Mouse (Mus musculus) lung, embryonic 15.5 days (tissue): ENCODE data around the gene Tmem123. TPM values are rescaled to one million over a fixed set of nuclear protein-coding genes. Genes with fewer than 3 reads are reported as not detected.

ENCODE experiments used
- ATAC-seq: fragments of 200-750 bp; cut with Nextera tagmentation; 2 replicates; pipeline ENCODE4 v1.8.0; 2017; ENCODE audit warnings: moderate number of reproducible peaks, borderline replicate concordance; ENCODE audit not compliant: low FRiP score, low TSS enrichment; ENCODE audit errors: extremely low read depth
- H3K27ac ChIP-seq: fragments of 300-500 bp; sonication (generic); 2 replicates; pipeline ENCODE4 v1.5.1; 2015; ENCODE audit warnings: moderate library complexity, mild to moderate bottlenecking, inconsistent platforms
- H3K27me3 ChIP-seq: fragments of 300-500 bp; sonication (generic); 2 replicates; pipeline ENCODE4 v1.6.1; 2015; ENCODE audit warnings: inconsistent platforms
- H3K36me3 ChIP-seq: fragments of 300-500 bp; sonication (generic); 2 replicates; pipeline ENCODE4 v1.6.1; 2015; ENCODE audit warnings: inconsistent platforms
- H3K4me1 ChIP-seq: fragments of 300-500 bp; sonication (generic); 2 replicates; pipeline ENCODE4 v1.6.1; 2015; ENCODE audit warnings: inconsistent platforms
- H3K4me2 ChIP-seq: fragments of 300-500 bp; sonication (generic); 2 replicates; pipeline ENCODE4 v1.6.1; 2015; ENCODE audit warnings: inconsistent platforms, mild to moderate bottlenecking, moderate library complexity
- H3K4me3 ChIP-seq: fragments of 300-500 bp; sonication (generic); 2 replicates; pipeline ENCODE4 v1.5.1; 2015; ENCODE audit warnings: mild to moderate bottlenecking, inconsistent platforms
- H3K9ac ChIP-seq: fragments of 300-500 bp; sonication (generic); 2 replicates; pipeline ENCODE4 v1.6.1; 2015; ENCODE audit warnings: inconsistent platforms
- H3K9me3 ChIP-seq: fragments of 300-500 bp; sonication (generic); 2 replicates; pipeline ENCODE4 v1.6.1; 2016; ENCODE audit warnings: inconsistent platforms
- WGBS: fragments of 180-500 bp; shearing (Covaris S2); methylation state at CpG from one replicate; pipeline ENCODE4 v1.1.7; 2015; 5-methylcytosine and 5-hydroxymethylcytosine counted together
- polyA plus RNA-seq: library from polyadenylated mRNA; unstranded; fragments of >200 nt; fragmentation: Nextera tagmentation; extraction: Ambion mirVana; gene quantifications from 2 replicates; pipeline ENCODE4 v1.2.1, GENCODE M21; 2015

Tmem123 gene
- polyA plus RNA-seq, 1 experiment from 2014 or later: 131 TPM

- ATAC-seq: no peak
- Histone ChIP-seq H3K9me3 (no peaks in the 10 kb centered on the region), H3K4me2 (no peak overlapping the region), H3K36me3 (peaks cover 8% of the 10 kb centered on the region; the same call in 1 of the 2 replicates), H3K27ac (no peak overlapping the region), H3K4me1 (no peaks in the 10 kb centered on the region), H3K4me3 (no peak overlapping the region), H3K9ac (no peak overlapping the region), H3K27me3 (no peaks in the 10 kb centered on the region)
- WGBS: 66% methylated on average over 1 of the region's 1 CpGs
Measured at GRCm38 (mm10) chr9:7777652-7778051, 13.8 kb downstream of the Tmem123 start.

- Histone ChIP-seq H3K9ac (no peak overlapping the region), H3K27me3 (no peaks in the 10 kb centered on the region), H3K4me3 (no peak overlapping the region), H3K27ac (no peak overlapping the region), H3K9me3 (no peaks in the 10 kb centered on the region), H3K4me1 (no peaks in the 10 kb centered on the region), H3K36me3 (peaks cover 2% of the 10 kb centered on the region; the same call in 1 of the 2 replicates), H3K4me2 (no peak overlapping the region)
- no peak for ATAC-seq
- 79% methylated on average over 7 of the region's 7 CpGs for WGBS
Measured at GRCm38 (mm10) chr9:7778771-7779170, 14.9 kb downstream of the Tmem123 start.

DNA sequence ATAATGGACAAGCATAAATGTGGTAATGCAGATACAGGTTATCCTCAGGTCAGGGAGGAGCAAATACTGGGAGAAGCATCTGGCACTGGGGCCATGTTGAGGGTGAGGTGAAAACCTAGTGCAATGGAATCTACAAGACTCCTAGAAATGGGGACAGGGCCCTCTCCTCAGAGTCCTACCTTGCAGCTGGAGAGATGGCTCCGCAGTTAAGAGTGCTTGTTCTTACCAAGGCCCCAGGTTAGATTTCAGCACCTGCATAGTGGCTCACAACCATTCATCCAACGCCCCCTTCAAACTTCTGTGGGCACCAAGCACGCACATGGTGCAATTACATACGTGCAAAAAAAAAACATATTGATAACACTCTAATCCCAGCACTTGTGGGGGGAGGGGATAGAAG, 15.9 kb downstream of the Tmem123 start:
- Histone ChIP-seq H3K4me3 (no peak overlapping the region), H3K4me1 (no peaks in the 10 kb centered on the region), H3K4me2 (no peak overlapping the region), H3K9me3 (no peaks in the 10 kb centered on the region), H3K27ac (no peak overlapping the region), H3K36me3 (peaks cover 2% of the 10 kb centered on the region; the same call in 1 of the 2 replicates), H3K27me3 (no peaks in the 10 kb centered on the region), H3K9ac (no peak overlapping the region)
- no peak for ATAC-seq
- 90% methylated on average over 4 of the region's 4 CpGs for WGBS

DNA sequence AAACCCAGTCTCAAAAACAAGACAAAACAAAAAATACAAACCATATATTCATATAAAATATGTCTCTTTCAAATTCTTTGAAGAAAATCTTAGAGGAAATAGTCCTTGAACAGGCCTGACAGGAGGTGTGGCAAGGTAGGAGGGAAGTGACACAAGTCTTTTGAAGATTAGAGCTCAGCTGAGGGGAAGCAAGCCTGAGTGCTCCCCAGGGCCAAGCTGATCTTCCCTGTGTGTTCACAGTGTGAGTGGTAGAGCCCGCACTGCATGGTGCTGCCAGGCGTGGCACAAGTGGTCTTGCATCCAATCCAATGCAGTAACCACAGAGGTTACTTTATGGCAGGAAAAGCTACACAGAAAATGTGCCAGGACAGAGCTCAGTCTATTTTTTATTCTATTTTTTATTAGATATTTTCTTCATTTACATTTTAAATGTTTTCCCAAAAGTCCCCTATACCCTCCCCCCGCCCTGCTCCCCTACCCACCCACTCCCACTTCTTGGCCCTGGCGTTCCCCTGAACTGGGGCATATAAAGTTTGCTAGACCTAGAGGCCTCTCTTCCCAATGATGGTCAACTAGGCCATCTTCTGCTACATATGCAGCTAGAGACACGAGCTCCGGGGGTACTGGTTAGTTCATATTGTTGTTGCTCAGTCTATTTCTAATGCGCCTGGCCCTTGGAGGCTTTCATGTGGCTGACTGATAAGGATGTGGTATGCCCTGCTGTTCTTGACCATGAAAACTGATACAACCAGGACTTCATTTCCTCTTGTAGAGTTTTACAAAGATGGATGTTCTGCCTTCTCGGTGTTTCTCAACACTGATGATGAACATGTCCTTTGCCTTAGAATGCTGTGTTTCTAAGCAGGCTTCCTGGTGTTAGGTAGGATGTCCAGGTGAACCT, 16.7 kb downstream of the Tmem123 start:
- H3K4me1 ChIP-seq: no peaks in the 10 kb centered on the region
- WGBS: 87% methylated on average over 8 of the region's 8 CpGs
- H3K27me3 ChIP-seq: no peaks in the 10 kb centered on the region
- ATAC-seq: no peak
- H3K4me2 ChIP-seq: no peak overlapping the region
- H3K9ac ChIP-seq: no peak overlapping the region
- peaks cover 2% of the 10 kb centered on the region; the same call in 1 of the 2 replicates for H3K36me3 ChIP-seq
- H3K4me3 ChIP-seq: no peak overlapping the region
- H3K27ac ChIP-seq: no peak overlapping the region
- no peaks in the 10 kb centered on the region for H3K9me3 ChIP-seq

DNA sequence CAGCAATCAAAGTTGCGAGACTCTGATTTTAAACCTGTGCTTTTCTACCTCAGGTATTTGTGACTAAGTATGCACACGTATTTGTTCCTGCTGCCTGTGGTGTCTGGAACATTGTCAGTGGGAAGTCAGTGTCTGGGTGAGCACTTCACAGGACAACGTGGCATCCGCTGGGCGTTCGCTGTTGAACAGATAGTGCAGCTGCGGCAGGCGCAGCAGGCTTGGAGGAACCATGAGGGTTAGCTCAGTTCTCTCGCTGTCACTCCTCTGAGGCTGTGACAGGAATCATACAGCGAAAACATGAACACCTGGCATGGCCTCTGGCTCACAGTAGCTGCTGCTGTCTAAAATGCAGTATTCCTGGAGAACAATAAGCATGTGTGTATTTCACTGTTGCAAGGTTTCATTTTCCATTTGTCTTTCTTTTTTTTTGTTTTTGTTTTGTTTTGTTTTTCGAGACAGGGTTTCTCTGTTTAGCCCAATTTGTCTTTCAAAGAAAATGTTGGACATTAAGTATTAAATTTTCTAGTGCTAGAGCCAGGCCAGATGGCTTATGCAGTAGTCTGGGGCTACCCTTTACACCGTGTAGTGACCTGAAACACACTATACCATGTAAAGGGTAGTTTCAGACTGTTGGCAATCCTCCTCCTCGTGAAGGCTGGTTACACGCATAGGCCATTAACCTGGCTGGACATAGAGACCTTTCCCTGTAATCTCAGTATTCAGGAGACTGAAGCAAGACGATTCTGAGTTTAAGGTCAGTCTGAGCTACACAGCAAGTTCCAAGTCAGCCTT, 20.2 kb downstream of the Tmem123 start:
- Histone ChIP-seq H3K4me3 (no peak overlapping the region), H3K27ac (no peak overlapping the region), H3K36me3 (no peaks in the 10 kb centered on the region), H3K4me2 (no peak overlapping the region), H3K4me1 (no peaks in the 10 kb centered on the region), H3K9ac (no peak overlapping the region), H3K27me3 (no peaks in the 10 kb centered on the region), H3K9me3 (no peaks in the 10 kb centered on the region)
- WGBS: 80% methylated on average over 15 of the region's 15 CpGs
- no peak for ATAC-seq

DNA sequence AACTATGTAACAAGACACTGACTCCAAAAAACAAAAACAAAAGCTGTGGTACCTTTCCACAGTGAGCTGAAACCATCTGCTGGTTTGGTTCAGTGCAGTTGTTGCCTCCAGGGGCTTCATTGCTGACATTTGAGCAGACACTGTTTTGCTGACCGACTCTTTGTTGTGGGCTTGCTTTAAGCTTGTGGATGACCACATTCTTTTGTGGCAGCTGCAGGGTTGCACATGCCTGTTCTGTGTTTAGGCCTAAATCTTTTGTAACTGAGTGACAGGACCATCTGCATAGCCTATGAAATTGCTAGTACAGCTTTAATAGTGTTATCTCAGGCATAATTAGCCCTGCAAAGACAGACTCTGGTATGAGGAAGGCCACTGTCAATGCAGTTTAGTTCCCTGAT, 20.8 kb downstream of the Tmem123 start:
- ATAC-seq: 0 out of 2 replicates have a peak, but pooled peaks have one; percentile 23

GRCm38 (mm10) chr9:7785396-7785795, 21.6 kb downstream of the Tmem123 start:
- no peak for ATAC-seq

More for the DNA sequence above, 20.8 kb downstream of the Tmem123 start:
- Histone ChIP-seq H3K36me3 (no peaks in the 10 kb centered on the region), H3K9ac (no peak overlapping the region), H3K4me3 (no peak overlapping the region), H3K4me2 (no peak overlapping the region), H3K4me1 (no peaks in the 10 kb centered on the region), H3K9me3 (no peaks in the 10 kb centered on the region), H3K27me3 (no peaks in the 10 kb centered on the region), H3K27ac (no peak overlapping the region)
- 46% methylated on average over 1 of the region's 1 CpGs for WGBS

GRCm38 (mm10) chr9:7786086-7786485, 22.2 kb downstream of the Tmem123 start:
- Histone ChIP-seq H3K27ac (no peak overlapping the region), H3K4me3 (no peak overlapping the region), H3K36me3 (peaks cover 10% of the 10 kb centered on the region), H3K9me3 (no peaks in the 10 kb centered on the region), H3K4me2 (no peak overlapping the region), H3K27me3 (no peaks in the 10 kb centered on the region), H3K9ac (no peak overlapping the region), H3K4me1 (no peaks in the 10 kb centered on the region)
- 92% methylated on average over 7 of the region's 7 CpGs for whole genome bisulfite sequencing
- ATAC-seq: no peak

More at GRCm38 (mm10) chr9:7785396-7785795, 21.6 kb downstream of the Tmem123 start:
- Histone ChIP-seq H3K27ac (no peak overlapping the region), H3K4me1 (no peaks in the 10 kb centered on the region), H3K4me3 (no peak overlapping the region), H3K27me3 (no peaks in the 10 kb centered on the region), H3K9me3 (no peaks in the 10 kb centered on the region), H3K36me3 (0 out of 2 replicates have a peak, but pooled peaks cover 3% of the 10 kb centered on the region), H3K4me2 (no peak overlapping the region), H3K9ac (no peak overlapping the region)
- 71% methylated on average over 3 of the region's 3 CpGs for WGBS

- peaks cover 25% of the 10 kb centered on the region for H3K36me3 ChIP-seq
- no peaks in the 10 kb centered on the region for H3K4me1 ChIP-seq
- 76% methylated on average over 6 of the region's 6 CpGs for WGBS
- no peak for ATAC-seq
- H3K27me3 ChIP-seq: no peaks in the 10 kb centered on the region
- H3K4me2 ChIP-seq: no peak overlapping the region
- no peak overlapping the region for H3K4me3 ChIP-seq
- H3K27ac ChIP-seq: no peak overlapping the region
- H3K9ac ChIP-seq: no peak overlapping the region
- H3K9me3 ChIP-seq: no peaks in the 10 kb centered on the region
Measured at GRCm38 (mm10) chr9:7788411-7788810, 24.6 kb downstream of the Tmem123 start.

- no peak overlapping the region for H3K4me3 ChIP-seq
- H3K36me3 ChIP-seq: peaks cover 25% of the 10 kb centered on the region
- H3K27ac ChIP-seq: no peak overlapping the region
- H3K27me3 ChIP-seq: no peaks in the 10 kb centered on the region
- H3K4me2 ChIP-seq: no peak overlapping the region
- H3K4me1 ChIP-seq: no peaks in the 10 kb centered on the region
- H3K9me3 ChIP-seq: no peaks in the 10 kb centered on the region
- no peak for ATAC-seq
- H3K9ac ChIP-seq: no peak overlapping the region
- 79% methylated on average over 8 of the region's 8 CpGs for whole genome bisulfite sequencing
Measured at GRCm38 (mm10) chr9:7789764-7790575, 26.1 kb downstream of the Tmem123 start.

DNA sequence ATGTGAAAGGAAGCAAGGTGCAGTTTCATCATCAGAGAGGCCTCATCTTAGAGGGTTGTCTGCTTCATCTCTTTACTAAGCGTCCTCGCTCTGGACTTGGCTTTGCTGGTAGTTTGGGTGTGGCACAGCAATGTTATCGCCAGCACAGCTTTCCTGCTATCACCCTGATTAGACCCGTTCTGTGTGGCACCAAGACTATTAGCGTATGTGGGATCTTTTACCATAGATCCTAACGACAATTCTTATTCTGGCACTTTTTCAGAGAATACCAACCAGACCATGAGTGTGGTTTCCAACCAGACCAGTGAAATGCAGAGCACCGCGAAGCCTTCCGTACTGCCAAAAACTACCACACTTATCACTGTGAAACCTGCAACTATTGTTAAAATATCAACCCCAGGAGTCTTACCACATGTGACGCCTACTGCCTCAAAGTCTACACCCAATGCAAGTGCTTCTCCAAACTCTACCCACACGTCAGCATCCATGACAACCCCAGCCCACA, 26.8 kb downstream of the Tmem123 start:
- no peak for ATAC-seq
- Histone ChIP-seq H3K4me1 (no peaks in the 10 kb centered on the region), H3K36me3 (peaks cover 25% of the 10 kb centered on the region), H3K27ac (no peak overlapping the region), H3K9me3 (no peaks in the 10 kb centered on the region), H3K27me3 (no peaks in the 10 kb centered on the region), H3K4me2 (no peak overlapping the region), H3K9ac (no peak overlapping the region), H3K4me3 (no peak overlapping the region)
- WGBS: 94% methylated on average over 11 of the region's 11 CpGs
